Mouse (Mus musculus) frontal cortex, postnatal 10 days (tissue): ENCODE measurements around the gene Ube2l6.
A peak's percentile ranks its signal among the peaks of the same experiment; 100 is the strongest.

Source experiments
- DNase-seq, 2 experiments: peaks; one replicate each; pipeline ENCODE4 v3.0.0; 2022; ENCODE audit warnings: low spot score in 2 of 2, mixed read lengths in 1 of 2

The Ube2l6 gene

GRCm38 (mm10) chr2:84798493-84798921, at the start of gene Ube2l6:
TSS of gene Ube2l6 (plus strand) at chr2:84798828.
- DNase-seq = peak; percentile 61 to 63

GRCm38 (mm10) chr2:84750115-84750514, 48.5 kb upstream of the Ube2l6 start:
- DNase-seq = no peak

DNA sequence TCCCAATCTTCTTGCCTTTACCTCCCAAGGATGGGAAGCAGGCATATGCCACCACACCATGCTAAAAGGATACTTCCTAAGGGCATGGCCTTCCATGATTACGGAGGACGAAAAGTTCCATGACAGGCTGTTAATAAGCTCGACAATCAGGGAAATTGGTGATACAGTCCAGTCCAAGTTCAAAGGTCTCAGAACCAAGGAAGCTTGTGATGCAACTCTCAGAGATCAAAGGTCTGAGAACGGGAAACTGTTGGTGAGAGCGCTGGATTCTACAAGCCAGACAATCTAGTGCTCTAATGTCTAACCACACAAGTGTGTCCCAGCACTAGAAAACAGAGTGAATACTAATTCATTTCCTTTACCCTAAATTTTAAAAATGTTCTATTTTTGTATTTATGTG, 42.4 kb upstream of the Ube2l6 start:
- no peak for DNase-seq

DNA sequence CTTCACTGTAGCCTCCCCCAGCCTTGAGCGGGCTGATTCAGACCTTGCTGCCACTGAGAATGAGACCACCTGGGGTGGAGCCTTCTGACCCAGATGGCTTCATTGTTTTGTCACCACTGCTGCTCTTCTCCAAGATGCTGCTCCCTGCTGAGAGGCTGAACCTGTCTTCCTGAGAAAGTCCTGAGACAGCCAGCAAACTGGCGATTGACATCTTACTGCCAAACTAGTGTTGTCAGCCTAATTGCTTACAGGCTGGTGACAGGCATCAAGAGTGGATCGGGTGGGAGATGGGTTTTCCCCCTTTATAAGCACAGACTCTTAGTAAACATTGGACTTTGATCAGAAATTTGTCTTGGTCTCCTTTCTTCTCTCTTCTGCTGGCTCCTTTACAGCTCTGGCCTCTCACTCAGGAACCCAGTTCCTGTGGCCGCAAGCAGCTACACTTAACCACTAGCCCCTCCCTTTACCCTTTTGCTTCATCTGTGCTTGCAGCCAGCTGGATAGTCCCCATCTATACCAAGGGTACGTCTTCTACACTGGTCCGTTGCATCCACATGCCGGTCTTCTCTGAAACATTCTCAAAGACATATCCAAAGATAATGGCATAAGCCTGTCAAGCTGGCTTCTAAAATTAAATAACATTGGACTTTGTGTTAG, 41.5 kb upstream of the Ube2l6 start:
- DNase-seq = no peak

DNA sequence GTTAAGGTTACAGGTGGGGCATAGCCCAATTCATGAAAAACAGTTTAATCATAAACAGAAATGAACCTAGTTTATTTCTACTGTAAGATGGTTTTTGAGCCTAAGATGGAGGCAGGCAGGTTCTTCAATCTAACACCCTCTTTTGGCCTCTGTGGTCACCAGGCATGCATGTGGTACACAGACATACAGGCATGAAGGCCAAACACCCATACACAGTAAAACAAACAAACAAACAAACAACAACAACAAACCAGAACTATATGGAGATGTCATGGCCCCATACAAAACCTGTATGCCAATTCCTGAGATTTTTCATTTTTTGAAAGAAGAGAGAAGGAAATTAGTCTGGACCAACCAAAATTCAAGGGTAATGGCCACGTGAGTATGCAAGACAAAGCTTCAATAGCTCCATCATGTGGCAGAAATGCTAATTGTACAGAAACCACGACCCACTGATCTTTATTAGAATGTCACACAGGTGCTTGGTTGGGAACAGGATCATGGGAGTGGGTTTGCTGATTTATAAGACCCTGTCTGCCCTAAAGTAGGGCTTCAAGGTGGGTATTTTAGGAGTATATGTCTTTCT, 40.0 kb upstream of the Ube2l6 start:
- DNase-seq = no peak

- DNase-seq = no peak
Observed at GRCm38 (mm10) chr2:84760777-84761176, 37.9 kb upstream of the Ube2l6 start.

- no peak for DNase-seq
Observed at GRCm38 (mm10) chr2:84761309-84761708, 37.3 kb upstream of the Ube2l6 start.

GRCm38 (mm10) chr2:84761840-84762239, 36.8 kb upstream of the Ube2l6 start:
- no peak for DNase-seq

- no peak for DNase-seq
Observed at GRCm38 (mm10) chr2:84762295-84762694, 36.3 kb upstream of the Ube2l6 start.

DNA sequence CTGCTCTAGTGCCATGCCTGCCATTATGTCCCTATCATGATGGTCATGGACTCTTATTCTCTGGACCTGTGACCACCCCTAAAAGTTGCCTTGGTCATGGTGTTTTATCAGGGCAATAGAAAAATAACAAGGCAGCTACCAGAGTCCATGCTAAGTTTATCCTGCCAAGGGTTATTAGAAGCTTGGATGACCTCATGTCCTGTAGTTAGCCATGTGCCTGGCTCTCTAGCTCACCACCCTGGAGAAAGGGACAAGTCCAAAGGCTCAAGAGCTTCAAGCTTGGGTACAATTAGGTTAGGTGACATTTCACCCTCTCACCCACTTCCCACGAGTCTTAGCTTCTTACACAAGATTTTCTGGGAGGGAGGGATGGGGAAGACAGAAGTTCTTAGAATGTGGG, 35.8 kb upstream of the Ube2l6 start:
- no peak for DNase-seq

DNA sequence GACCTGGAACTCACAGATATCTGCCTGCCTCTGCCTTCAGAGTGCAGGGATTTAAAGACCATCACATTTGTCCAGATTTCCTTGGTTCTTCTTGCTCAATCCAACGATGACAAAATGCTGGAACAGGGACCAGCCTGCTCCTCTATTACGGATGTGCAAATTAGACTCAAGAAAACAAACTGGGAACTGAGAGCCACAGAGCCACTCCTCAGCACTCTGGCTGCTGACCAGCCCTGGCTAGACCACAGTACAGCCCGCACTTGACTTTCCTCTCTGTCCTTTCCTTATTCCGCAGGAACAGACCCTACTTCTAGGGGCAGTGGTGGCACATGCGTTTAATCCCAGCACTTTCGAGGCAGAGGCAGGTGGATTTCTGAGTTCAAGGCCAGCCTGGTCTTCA, 28.1 kb upstream of the Ube2l6 start:
- DNase-seq = no peak

- DNase-seq = no peak
Observed at GRCm38 (mm10) chr2:84772454-84772853, 26.2 kb upstream of the Ube2l6 start.

GRCm38 (mm10) chr2:84773195-84773594, 25.4 kb upstream of the Ube2l6 start:
- no peak for DNase-seq

- peak in 1 of 2 experiments; percentile 11 for DNase-seq
Observed at GRCm38 (mm10) chr2:84774751-84775150, 23.9 kb upstream of the Ube2l6 start.

GRCm38 (mm10) chr2:84775241-84775640, 23.4 kb upstream of the Ube2l6 start, which contains the start of gene Serping1:
TSS of gene Serping1 (minus strand) at chr2:84775444.
- DNase-seq = no peak

- DNase-seq = no peak
Observed at GRCm38 (mm10) chr2:84775665-84776064, 23.0 kb upstream of the Ube2l6 start.

DNA sequence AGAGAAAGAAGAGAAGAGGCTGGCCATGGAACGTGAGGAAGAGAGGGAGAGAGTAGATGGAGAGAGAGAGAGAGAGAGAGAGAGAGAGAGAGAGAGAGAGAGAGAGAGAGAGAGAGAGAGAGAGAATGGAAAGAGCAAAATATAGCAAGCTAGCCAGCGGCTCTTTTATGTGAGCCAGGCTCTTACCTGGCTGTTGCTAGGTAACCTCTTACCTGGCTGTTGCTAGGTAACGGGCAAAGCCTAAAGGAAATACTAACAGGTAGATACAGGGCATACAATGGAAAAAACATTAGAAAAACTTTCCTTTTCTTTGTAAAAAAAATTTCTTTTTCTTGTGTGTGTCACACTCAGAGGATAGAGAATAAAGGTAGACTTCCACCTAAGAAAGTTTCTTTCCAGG, 20.9 kb upstream of the Ube2l6 start:
- no peak for DNase-seq

GRCm38 (mm10) chr2:84779210-84779609, 19.4 kb upstream of the Ube2l6 start:
- DNase-seq = no peak

- no peak for DNase-seq
Observed at GRCm38 (mm10) chr2:84783315-84783714, 15.3 kb upstream of the Ube2l6 start.

- DNase-seq = no peak
Observed at GRCm38 (mm10) chr2:84783840-84784566, 14.6 kb upstream of the Ube2l6 start.

GRCm38 (mm10) chr2:84788316-84788715, 10.3 kb upstream of the Ube2l6 start:
- no peak for DNase-seq

DNA sequence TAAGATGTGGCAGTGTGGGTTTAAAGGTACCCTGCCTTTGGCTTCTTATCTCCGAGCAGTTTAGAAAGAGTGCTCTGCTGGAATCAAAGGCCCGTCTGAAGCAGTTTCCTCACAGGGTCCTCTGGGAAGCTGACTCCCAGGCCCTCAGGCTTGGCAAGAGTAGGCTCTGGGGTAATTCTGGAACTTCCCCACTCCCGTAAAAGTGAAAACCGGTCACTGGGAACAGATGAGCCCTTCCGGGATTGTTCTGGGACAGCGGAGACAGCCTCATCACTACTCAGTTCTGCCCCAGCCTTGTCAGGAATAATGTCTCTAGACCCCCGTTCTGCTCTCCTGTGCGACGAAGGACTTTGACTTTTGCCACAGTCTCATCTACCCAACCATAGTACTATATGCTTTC, 8.2 kb upstream of the Ube2l6 start:
- no peak for DNase-seq

- DNase-seq = no peak
Observed at GRCm38 (mm10) chr2:84792516-84792915, 6.1 kb upstream of the Ube2l6 start.
